In genomic region chr4:41639913-41640507, GRCm38 (mm10) we compare ENCODE assay signal across 8 mouse cellular contexts. TPM values are rescaled to one million over a fixed set of nuclear protein-coding genes. Genes with fewer than 3 reads are reported as not detected.
A peak's percentile ranks its signal among the peaks of the same experiment; 100 is the strongest.
DNase-seq lines count a peak whose midpoint lies in the region; ATAC-seq and TF ChIP-seq lines count a peak whose summit lies in the region.

TSS of gene Enho (minus strand) at chr4:41640324.

- no peaks in the 10 kb centered on the region for H3K27me3 ChIP-seq in Patski
- no peaks in the 10 kb centered on the region for H3K27me3 ChIP-seq in hindbrain, embryonic 12.5 days

- H3K4me2 ChIP-seq in hindbrain, embryonic 12.5 days (replicated peaks), result peak within 1 kb of the TSS; percentile 68

- ATAC-seq in Patski, result peak; percentile 89
- peak; percentile 93 for ATAC-seq in hindbrain, embryonic 12.5 days (ENCODE audit: low FRiP score)

- no peak for TF ChIP-seq CTCF in Patski (IDR thresholded peaks at IDR 0.05)

- in situ Hi-C loops in Patski (cut with MboI; ENCODE audit: low pct_unique_long_range_greater_than_20kb), result no loop called here

- POLR2A ChIA-PET in Patski (lab: Charles Lee), result no interaction called here

- DNase-seq in Patski (ENCODE audit: low read depth, low spot score), result peak; percentile 55
- peak; percentile 99 for DNase-seq in cerebellum, postnatal 14 days
- DNase-seq in frontal cortex, postnatal 14 days (ENCODE audit: low spot score in 2 of 2), result peak; percentile 88 to 89
- DNase-seq in layer of hippocampus, postnatal 14 days (ENCODE audit: low spot score in 2 of 2), result peak; percentile 94
- DNase-seq in lung, postnatal 10 days, result peak; percentile 97
- DNase-seq in ovary, postnatal 36 days (ENCODE audit: low spot score), result peak; percentile 96
- peak; percentile 92 for DNase-seq in thymus, postnatal 14 days

- peaks cover 51% of the 10 kb centered on the region for H3K4me1 ChIP-seq in hindbrain, embryonic 12.5 days

- WGBS in hindbrain, embryonic 12.5 days, result under 1% methylated on average over 66 of the region's 74 CpGs

- no peaks in the 10 kb centered on the region for H3K9me3 ChIP-seq in hindbrain, embryonic 12.5 days (replicated peaks)

- peak within 1 kb of the TSS; percentile 94 for H3K27ac ChIP-seq in hindbrain, embryonic 12.5 days

- H3K4me3 ChIP-seq in hindbrain, embryonic 12.5 days, result peak within 1 kb of the TSS; percentile 77

- H3K9ac ChIP-seq in hindbrain, embryonic 12.5 days, result peak within 1 kb of the TSS; percentile 98

- CTCF ChIA-PET in Patski (lab: Charles Lee), result no interaction called here

- H3K36me3 ChIP-seq in hindbrain, embryonic 12.5 days, result peaks cover 7% of the 10 kb centered on the region; the same call in 1 of the 2 replicates

RNA-seq across cellular contexts. Expression of gene Enho, which starts in this region (rescaled TPM):
- polyA plus RNA-seq in Patski (2021), result 3.0 TPM
- polyA plus RNA-seq in hindbrain, embryonic 12.5 days (2016; fragmentation: Nextera tagmentation; extraction: Ambion mirVana), result 73.6 and 78.6 TPM in 2 replicates
- total RNA-seq in layer of hippocampus, postnatal 14 days (2021), result 10 to 100 TPM; 61.0 to 69.8 TPM

Comparison
In these comparisons a context has a peak if more than half of its experiments do, and no peak if none do; other contexts are left out.
1. Peak in every context shown above with its lines: DNase-seq, ATAC-seq, H3K4me3 ChIP-seq and H3K27ac ChIP-seq.
2. RNA of gene Enho (polyA plus RNA-seq): 73.6 to 78.6 TPM in hindbrain, embryonic 12.5 days; 3.0 TPM in Patski (single experiment); every median in the first group is over 10 times any median in the second.